Mouse (Mus musculus) cortical plate, adult 2 months (tissue): ENCODE measurements around the gene Prdm1.

Experiments
- CTCF ChIP-seq: fragments of 200-500 bp; IDR thresholded peaks from 2 replicates; pipeline ENCODE4 v1.5.1; 2011; ENCODE audit warnings: mild to moderate bottlenecking, control low read depth, low read length; ENCODE audit not compliant: insufficient read depth; ENCODE audit errors: extremely low read depth
- POLR2A ChIP-seq: fragments of 200-500 bp; IDR thresholded peaks from 2 replicates; pipeline ENCODE4 v1.6.1; 2011; ENCODE audit warnings: mild to moderate bottlenecking, low read length, control low read depth; ENCODE audit not compliant: insufficient read depth; ENCODE audit errors: extremely low read depth

DNA sequence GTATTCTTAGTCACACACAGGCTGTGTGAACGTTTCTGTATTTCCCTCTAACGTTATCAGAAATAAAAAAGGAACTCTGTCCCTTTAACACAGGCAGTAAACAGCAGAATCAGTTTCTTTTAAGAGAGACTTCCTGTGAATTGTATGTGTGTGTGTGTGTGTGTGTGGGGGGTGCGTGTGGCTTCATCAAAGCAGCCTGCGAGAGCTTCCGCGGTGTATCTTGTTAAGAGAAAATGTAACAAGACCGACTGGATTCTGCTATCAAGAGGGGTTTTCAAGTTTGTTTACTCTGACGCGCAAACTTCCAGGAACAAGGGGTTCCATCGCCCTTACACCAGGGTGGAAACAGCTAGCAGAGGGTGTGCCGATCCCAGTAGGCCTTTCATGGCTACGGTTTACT lies 80.1 kb downstream of the Prdm1 start:
- TF ChIP-seq POLR2A (no peak), CTCF (no peak)
